Mouse (Mus musculus) heart, postnatal 0 days (tissue): Measurements from ENCODE around the gene 1700016D06Rik.

Experiments used
- CTCF ChIP-seq: IDR thresholded peaks from 2 replicates; pipeline ENCODE4 v1.5.1; 2016; ENCODE audit warnings: antibody characterized with exemption, control low read depth, low read depth
- EP300 ChIP-seq: IDR thresholded peaks from 2 replicates; pipeline ENCODE4 v1.6.1; 2016; ENCODE audit warnings: antibody characterized with exemption, low read depth

DNA sequence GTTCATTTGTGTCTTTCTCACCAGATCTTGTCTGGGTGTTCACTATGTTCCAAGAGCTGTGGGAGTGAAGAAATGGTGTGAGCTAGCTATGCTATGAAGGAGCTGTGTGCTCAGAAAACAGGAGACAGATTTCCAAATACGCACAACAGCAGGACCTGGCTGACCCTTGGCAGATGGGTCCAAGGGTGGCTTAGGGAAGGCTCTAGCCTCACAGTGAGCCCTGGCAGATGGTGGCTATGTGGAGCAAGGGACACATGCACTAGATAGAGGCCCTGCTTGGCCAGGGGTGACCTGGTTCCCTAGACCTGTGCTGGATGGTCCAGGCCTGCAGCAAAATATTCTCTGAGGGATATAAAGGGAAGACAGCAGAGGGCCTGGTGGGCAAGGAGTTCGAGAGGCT lies 40.0 kb upstream of the 1700016D06Rik start:
- no peak for TF ChIP-seq EP300
- no peak for TF ChIP-seq CTCF
